Mouse (Mus musculus) kidney, adult 2 months (tissue): ENCODE data around the gene Fos.

ENCODE experiments used
- CTCF ChIP-seq: fragments of 200-500 bp; conservative IDR thresholded peaks from 2 replicates; pipeline ENCODE4 v1.5.1; 2011; ENCODE audit warnings: low read depth, mild to moderate bottlenecking, control low read depth, low read length, moderate library complexity, mixed read lengths; ENCODE audit not compliant: insufficient read depth, insufficient read length
- POLR2A ChIP-seq: fragments of 200-500 bp; IDR thresholded peaks from one replicate; pipeline ENCODE4 v1.6.1; 2011; ENCODE audit warnings: low read depth, low read length, control low read depth

GRCm38 (mm10) chr12:85433850-85434249 lies 39.8 kb upstream of the Fos start:
- TF ChIP-seq CTCF (no peak), POLR2A (no peak)
